In genomic region chr14:29097776-29098175, GRCm38 (mm10) we compare ENCODE assay signal across 13 mouse cellular contexts.
"Had no signal": no experiment of that assay in that cellular context is flagged by ENCODE, and none has a peak within 500 bp of the region (broad histone marks: within the 10 kb centered on the region; RNA-seq: fewer than 3 reads in every experiment).

No protein-coding gene starts in this region.

- H3K27ac ChIP-seq: limb, embryonic 15.5 days; liver, embryonic 12.5 days; midbrain, embryonic 10.5 days; neural tube, embryonic 13.5 days; stomach, embryonic 15.5 days had no signal

- H3K9me3 ChIP-seq: limb, embryonic 15.5 days; liver, embryonic 12.5 days; midbrain, embryonic 10.5 days; neural tube, embryonic 13.5 days; stomach, embryonic 15.5 days had no signal

- H3K36me3 ChIP-seq: limb, embryonic 15.5 days; liver, embryonic 12.5 days; midbrain, embryonic 10.5 days; neural tube, embryonic 13.5 days; stomach, embryonic 15.5 days had no signal

- ATAC-seq: intestine, postnatal 0 days; liver, embryonic 12.5 days had no signal

- H3K27me3 ChIP-seq: limb, embryonic 15.5 days; liver, embryonic 12.5 days; neural tube, embryonic 13.5 days; stomach, embryonic 15.5 days had no signal

- H3K4me1 ChIP-seq: liver, embryonic 12.5 days; stomach, embryonic 15.5 days had no signal

- H3K9ac ChIP-seq: limb, embryonic 15.5 days; liver, embryonic 12.5 days; lung, embryonic 14.5 days; neural tube, embryonic 13.5 days; stomach, embryonic 15.5 days had no signal

- H3K4me3 ChIP-seq: limb, embryonic 15.5 days; liver, embryonic 12.5 days; midbrain, embryonic 10.5 days; neural tube, embryonic 13.5 days; stomach, embryonic 15.5 days had no signal

- DNase-seq: kidney, postnatal 4 days; lung, embryonic 14.5 days; lung, postnatal 10 days; lung, postnatal 4 days; retina, postnatal 1 day; thymus, adult 2 months; thymus, postnatal 36 days had no signal

- H3K4me2 ChIP-seq: limb, embryonic 15.5 days; liver, embryonic 12.5 days; lung, embryonic 14.5 days; neural tube, embryonic 13.5 days; stomach, embryonic 15.5 days had no signal
